Mouse (Mus musculus) hindbrain, embryonic 13.5 days (tissue): ENCODE measurements around the gene Ppp5c. TPM values are rescaled to one million over a fixed set of nuclear protein-coding genes. Genes with fewer than 3 reads are reported as not detected.

Experiments used
- ATAC-seq: fragments of 200-750 bp; cut with Nextera tagmentation; 2 replicates; pipeline ENCODE4 v1.8.0; 2017; ENCODE audit warnings: moderate TSS enrichment; ENCODE audit not compliant: low FRiP score
- H3K27ac ChIP-seq: fragments of 300-500 bp; sonication (generic); 2 replicates; pipeline ENCODE4 v1.5.1; 2015; ENCODE audit warnings: inconsistent platforms, mild to moderate bottlenecking, moderate library complexity
- H3K27me3 ChIP-seq: fragments of 300-500 bp; sonication (generic); 2 replicates; pipeline ENCODE4 v1.6.1; 2015; ENCODE audit warnings: mild to moderate bottlenecking, inconsistent platforms
- H3K36me3 ChIP-seq: fragments of 300-500 bp; sonication (generic); 2 replicates; pipeline ENCODE4 v1.6.1; 2015; ENCODE audit warnings: mild to moderate bottlenecking, inconsistent platforms
- H3K4me1 ChIP-seq: fragments of 300-500 bp; sonication (generic); replicated peaks from 2 replicates; pipeline ENCODE4 v1.6.1; 2015; ENCODE audit warnings: inconsistent platforms
- H3K4me2 ChIP-seq: fragments of 300-500 bp; sonication (generic); 2 replicates; pipeline ENCODE4 v1.6.1; 2015; ENCODE audit warnings: inconsistent platforms, mild to moderate bottlenecking, moderate library complexity
- H3K4me3 ChIP-seq: fragments of 300-500 bp; sonication (generic); 2 replicates; pipeline ENCODE4 v1.5.1; 2015; ENCODE audit warnings: mild to moderate bottlenecking, inconsistent platforms
- H3K9ac ChIP-seq: fragments of 300-500 bp; sonication (generic); 2 replicates; pipeline ENCODE4 v1.6.1; 2015; ENCODE audit warnings: mild to moderate bottlenecking, inconsistent platforms
- H3K9me3 ChIP-seq: fragments of 300-500 bp; sonication (generic); 2 replicates; pipeline ENCODE4 v1.6.1; 2016; ENCODE audit warnings: inconsistent platforms
- WGBS: fragments of 180-500 bp; shearing (Covaris S2); methylation state at CpG from one replicate; pipeline ENCODE4 v1.1.7; 2015; 5-methylcytosine and 5-hydroxymethylcytosine counted together
- polyA plus RNA-seq: library from polyadenylated mRNA; unstranded; fragments of >200 nt; fragmentation: Nextera tagmentation; extraction: Ambion mirVana; gene quantifications from 2 replicates; pipeline ENCODE4 v1.2.1, GENCODE M21; 2015

Ppp5c gene
- polyA plus RNA-seq, 1 experiment from 2014 or later = 109 TPM

DNA sequence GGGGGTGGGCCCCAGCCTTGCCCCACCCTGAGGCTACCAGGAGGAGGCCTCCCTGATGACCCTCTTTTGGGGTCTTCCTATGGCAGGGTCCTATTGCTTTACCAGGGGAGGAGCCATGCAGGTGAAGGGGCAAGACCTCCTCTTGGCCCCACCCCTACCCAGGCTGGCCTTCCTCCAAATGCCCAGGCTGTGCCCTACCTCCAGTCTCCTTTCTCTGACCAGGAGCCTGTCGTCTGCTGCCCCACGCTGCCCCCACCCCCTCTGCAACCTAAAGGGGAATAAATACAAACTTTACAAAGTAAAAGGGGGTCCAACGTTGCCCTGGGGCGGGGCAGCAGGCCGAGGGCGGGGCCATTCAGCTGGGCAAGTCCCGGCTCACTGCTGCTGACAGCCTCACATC lies 23.0 kb downstream of the Ppp5c start:
- no peak overlapping the region; the same call in 1 of the 2 replicates for H3K27ac ChIP-seq
- H3K9ac ChIP-seq = no peak overlapping the region
- 91% methylated on average over 7 of the region's 7 CpGs for WGBS
- peaks cover 62% of the 10 kb centered on the region for H3K36me3 ChIP-seq
- H3K4me2 ChIP-seq = no peak overlapping the region
- H3K27me3 ChIP-seq = no peaks in the 10 kb centered on the region
- H3K9me3 ChIP-seq = no peaks in the 10 kb centered on the region
- no peak overlapping the region for H3K4me3 ChIP-seq
- ATAC-seq = no peak
- peaks cover 4% of the 10 kb centered on the region; the same call in 1 of the 2 replicates for H3K4me1 ChIP-seq

DNA sequence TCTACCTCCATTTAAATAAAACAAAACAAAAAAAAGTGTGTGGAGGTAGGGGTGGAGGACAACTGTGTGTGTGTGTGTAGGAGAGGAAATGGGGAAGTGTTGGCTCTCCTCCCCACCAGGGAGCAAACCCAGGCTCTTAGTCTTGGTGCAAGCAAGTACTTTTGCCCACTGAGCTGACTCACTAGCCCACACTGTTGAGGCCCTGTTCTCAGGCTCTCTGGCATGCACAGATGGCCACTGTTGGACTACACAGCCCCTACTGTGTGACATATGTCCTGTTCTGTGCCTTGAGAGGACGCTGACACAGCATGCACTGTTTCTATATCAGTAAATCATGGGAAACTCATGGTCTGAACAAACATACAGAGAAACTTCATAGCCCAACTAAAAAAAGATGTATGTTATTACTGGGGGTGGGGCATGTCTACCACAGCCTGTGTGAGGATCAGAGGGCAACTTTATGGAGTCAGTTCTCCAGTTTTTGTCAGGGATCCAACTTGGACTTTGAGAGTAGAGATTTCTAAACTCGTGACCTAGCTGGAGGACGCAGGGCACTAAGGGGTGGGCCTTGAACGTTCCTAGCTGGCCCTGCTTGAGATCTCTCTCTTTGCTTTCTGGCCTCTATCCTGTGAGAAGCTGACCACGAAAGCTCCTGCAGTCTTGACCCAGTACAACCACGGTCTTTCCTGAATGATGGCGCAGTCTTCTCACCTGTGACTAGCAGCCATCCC lies 24.3 kb downstream of the Ppp5c start:
- ATAC-seq = no peak
- Histone ChIP-seq H3K27ac (no peak overlapping the region; the same call in 1 of the 2 replicates), H3K4me1 (peaks cover 5% of the 10 kb centered on the region), H3K9me3 (no peaks in the 10 kb centered on the region), H3K27me3 (no peaks in the 10 kb centered on the region), H3K4me2 (no peak overlapping the region), H3K36me3 (peaks cover 49% of the 10 kb centered on the region), H3K9ac (peak overlapping the region; percentile 24; the same call in 1 of the 2 replicates), H3K4me3 (no peak overlapping the region)
- 81% methylated on average over 7 of the region's 7 CpGs for WGBS

DNA sequence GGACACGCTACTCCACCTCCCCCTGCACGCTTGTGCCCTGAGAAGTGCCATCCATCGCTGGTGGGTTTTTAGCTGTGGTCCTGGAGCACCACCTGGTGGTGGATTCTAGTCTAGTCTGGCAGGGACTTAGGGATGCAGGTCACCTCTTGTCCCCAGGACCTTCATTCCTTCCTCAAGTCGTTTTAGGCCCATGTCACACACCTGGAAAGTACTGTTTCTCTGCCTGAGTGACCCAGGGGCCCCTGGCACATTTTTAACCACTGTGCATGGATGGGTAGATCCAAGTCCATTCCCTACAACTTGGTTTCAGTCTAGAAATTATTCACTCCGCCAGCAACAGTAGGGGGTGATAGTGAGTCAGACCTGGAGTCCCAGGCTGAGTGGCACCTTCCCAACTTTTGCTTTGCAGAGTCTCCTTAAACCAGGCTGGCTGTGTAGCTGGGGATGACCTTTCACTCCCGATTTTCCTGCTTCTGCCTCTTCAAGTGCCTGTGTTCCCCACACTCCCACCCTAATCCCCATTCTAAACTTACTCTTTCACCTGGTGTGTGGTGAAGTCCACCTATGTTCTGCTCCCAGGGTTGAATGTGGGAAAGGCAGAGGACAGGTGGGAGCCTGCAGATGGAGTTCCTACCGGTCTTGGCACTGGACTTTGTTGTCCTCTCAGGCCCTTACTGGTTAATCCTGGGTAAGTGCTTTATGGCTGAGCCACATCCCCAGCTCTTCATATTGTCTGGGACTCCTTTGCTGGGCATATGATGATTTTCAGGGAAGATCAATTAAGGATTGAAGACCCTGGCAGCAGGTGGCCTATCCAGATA lies 25.1 kb downstream of the Ppp5c start:
- 12% methylated on average over 7 of the region's 7 CpGs for WGBS
- no peaks in the 10 kb centered on the region for H3K9me3 ChIP-seq

DNA sequence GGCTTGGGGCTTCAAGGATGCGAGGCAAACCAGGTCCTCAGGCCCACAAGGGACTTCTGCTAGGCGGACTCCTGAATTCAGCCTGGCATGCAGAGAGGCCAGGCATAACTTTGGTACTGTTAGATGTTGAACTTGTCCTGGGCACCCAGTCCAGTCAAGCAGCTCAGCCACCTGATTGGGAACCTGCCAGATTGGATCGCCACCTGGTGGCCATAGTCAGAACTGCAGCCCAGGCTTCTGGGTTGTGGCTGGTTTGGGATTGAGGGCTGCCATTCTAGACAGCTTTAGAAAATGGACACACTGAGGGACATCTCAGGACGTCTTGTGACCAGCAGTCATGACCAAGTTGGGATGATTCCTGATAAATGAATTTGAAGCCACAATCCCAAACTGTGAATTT lies 28.1 kb downstream of the Ppp5c start:
- Histone ChIP-seq H3K36me3 (peaks cover 12% of the 10 kb centered on the region), H3K9ac (no peak overlapping the region), H3K4me3 (no peak overlapping the region), H3K9me3 (no peaks in the 10 kb centered on the region), H3K4me1 (peaks cover 27% of the 10 kb centered on the region), H3K27me3 (peaks cover 4% of the 10 kb centered on the region; the same call in 1 of the 2 replicates), H3K4me2 (no peak overlapping the region), H3K27ac (no peak overlapping the region)
- no peak for ATAC-seq
- 26% methylated on average over 4 of the region's 4 CpGs for WGBS

More for the DNA sequence above, 25.1 kb downstream of the Ppp5c start:
- Histone ChIP-seq H3K36me3 (peaks cover 41% of the 10 kb centered on the region), H3K27ac (no peak overlapping the region; the same call in 1 of the 2 replicates), H3K4me2 (no peak overlapping the region), H3K4me1 (peaks cover 12% of the 10 kb centered on the region), H3K27me3 (no peaks in the 10 kb centered on the region), H3K4me3 (no peak overlapping the region), H3K9ac (no peak overlapping the region)
- peak; percentile 71 for ATAC-seq

DNA sequence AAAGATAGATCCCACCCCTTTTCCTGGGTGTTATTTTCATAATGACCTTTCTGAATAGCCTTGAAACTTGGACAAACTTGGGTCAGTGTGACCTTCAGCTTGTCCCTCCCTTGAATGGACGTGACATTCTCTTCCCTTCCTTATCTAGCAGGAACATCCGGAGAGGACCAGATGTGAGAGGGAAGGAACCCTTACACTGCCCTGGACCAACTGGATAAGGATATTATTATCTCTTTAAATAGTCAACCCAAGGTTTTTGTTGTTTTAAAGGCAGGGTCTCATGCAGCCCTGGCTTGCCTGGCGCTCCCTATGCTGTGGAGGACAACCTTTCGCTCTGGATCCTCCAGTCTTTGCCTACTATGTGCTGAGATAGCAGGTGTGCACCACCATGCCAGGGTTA lies 28.5 kb downstream of the Ppp5c start:
- Histone ChIP-seq H3K9ac (no peak overlapping the region), H3K4me1 (peaks cover 31% of the 10 kb centered on the region), H3K27ac (no peak overlapping the region), H3K36me3 (peaks cover 8% of the 10 kb centered on the region), H3K4me3 (no peak overlapping the region), H3K4me2 (no peak overlapping the region), H3K9me3 (no peaks in the 10 kb centered on the region), H3K27me3 (peaks cover 8% of the 10 kb centered on the region; the same call in 1 of the 2 replicates)
- no peak for ATAC-seq
- WGBS = 75% methylated on average over 4 of the region's 4 CpGs

DNA sequence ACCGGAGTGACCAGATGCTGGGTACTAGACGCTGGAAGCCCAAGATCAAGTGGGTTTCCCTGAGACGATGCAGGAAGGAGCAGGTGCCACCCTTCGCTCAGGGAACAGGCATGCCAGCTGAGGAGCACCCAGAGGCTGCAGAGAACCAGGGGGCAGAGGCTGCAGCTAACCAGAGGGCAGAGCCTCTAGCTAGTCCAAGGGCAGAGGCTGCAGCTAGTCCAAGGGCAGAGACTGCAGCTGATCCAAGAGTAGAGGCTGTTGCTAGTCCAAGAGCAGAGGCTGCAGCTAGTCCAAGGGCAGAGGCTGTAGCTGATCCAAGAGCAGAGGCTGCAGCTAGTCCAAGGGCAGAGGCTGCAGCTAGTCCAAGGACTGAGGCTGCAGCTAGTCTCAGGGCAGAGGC lies 32.4 kb downstream of the Ppp5c start:
- Histone ChIP-seq H3K4me2 (peak overlapping the region; percentile 50), H3K4me1 (peaks cover 54% of the 10 kb centered on the region), H3K4me3 (peak overlapping the region; percentile 41), H3K27ac (no peak overlapping the region), H3K27me3 (peaks cover 13% of the 10 kb centered on the region), H3K36me3 (no peaks in the 10 kb centered on the region), H3K9ac (peak overlapping the region; percentile 67), H3K9me3 (no peaks in the 10 kb centered on the region)
- no peak for ATAC-seq
- 88% methylated on average over 4 of the region's 4 CpGs for WGBS

DNA sequence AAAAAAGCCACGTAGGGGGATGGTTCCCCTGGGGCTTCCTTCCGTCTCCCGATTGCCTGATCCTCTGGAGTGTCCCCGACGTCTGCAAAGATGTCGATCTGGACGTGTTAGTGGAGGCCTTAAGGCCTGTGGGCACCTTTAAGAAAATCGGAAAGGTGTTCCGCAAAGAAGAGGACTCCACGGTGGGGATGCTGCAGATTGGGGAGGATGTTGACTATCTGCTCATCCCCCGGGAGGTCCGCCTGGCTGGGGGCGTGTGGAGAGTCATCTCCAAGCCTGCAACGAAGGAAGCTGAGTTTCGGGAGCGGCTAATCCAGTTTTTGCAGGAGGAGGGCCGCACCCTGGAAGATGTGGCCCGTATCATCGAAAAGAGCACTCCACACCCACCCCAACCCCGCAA lies 33.3 kb downstream of the Ppp5c start:
- ATAC-seq = no peak
- WGBS = 16% methylated on average over 20 of the region's 20 CpGs
- Histone ChIP-seq H3K9ac (peak overlapping the region; percentile 67), H3K4me2 (peak overlapping the region; percentile 50), H3K27me3 (peaks cover 13% of the 10 kb centered on the region), H3K9me3 (no peaks in the 10 kb centered on the region), H3K4me1 (peaks cover 59% of the 10 kb centered on the region), H3K27ac (peak overlapping the region; percentile 71; the same call in 1 of the 2 replicates), H3K4me3 (peak overlapping the region; percentile 41), H3K36me3 (no peaks in the 10 kb centered on the region)

DNA sequence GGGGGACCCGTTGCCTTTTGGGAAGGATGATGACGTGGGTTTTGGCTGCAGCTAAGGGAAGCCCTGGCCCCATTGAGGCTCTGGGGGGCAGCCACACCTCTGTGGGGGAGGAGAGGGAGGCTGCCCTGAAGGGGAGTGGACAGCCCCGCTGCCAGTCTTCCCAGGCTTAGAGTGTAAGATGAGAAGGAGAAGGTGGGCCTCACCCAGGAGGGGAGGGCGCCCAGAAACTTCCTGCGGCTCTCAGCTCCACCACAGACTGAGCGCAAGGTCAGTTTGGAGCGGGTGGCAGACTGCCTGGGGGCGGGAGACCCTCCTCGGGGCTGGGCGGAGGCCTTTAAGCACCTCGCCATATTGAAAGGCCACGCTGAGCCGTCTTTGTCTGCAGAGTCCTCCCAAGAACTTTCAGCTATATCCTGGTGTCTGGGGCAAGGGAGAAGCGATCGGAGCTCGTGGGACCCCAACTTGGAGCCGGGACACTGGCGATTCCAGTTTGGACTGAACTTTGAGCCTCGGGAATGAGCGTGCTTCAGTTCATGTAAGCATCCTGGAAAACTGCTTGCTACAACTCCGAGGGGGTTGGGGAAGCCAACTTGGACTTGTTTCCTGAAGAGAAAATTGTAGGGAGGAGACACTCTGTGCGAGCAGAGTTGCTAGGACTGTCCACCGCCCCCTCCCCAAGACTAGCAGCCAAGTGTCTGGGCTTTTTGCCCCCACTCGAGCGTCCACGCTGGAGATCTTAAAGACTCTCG lies 33.9 kb downstream of the Ppp5c start:
- peak; percentile 48 for ATAC-seq

DNA sequence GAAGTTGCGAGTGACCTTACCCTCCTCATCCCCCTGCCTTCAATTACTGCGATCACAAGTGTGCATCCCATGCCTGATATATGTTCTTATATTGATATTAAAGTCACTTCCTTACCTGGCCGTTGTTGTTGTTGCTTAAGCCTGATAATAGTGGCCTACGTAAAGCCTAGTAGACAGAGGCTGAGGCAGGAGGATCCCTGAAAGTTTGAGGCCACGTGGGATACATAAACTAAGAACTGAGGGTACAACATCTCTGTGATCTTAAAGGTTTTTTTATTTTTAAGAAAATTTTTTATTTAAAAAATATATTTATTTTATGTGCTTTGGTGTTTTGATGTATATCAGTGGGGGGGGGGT lies 35.3 kb downstream of the Ppp5c start, which contains the start of gene Ccdc8:
Gene Ccdc8 (plus strand): TSS at position 258 of the 357 bp plus-strand sequence.
- H3K4me1 ChIP-seq = peaks cover 63% of the 10 kb centered on the region
- WGBS = 95% methylated on average over 5 of the region's 5 CpGs

More for the DNA sequence above, 33.9 kb downstream of the Ppp5c start:
- Histone ChIP-seq H3K9ac (peak overlapping the region; percentile 67), H3K27me3 (peaks cover 13% of the 10 kb centered on the region), H3K9me3 (no peaks in the 10 kb centered on the region), H3K36me3 (no peaks in the 10 kb centered on the region), H3K4me2 (peak overlapping the region; percentile 50), H3K4me3 (peak overlapping the region; percentile 41), H3K4me1 (peaks cover 59% of the 10 kb centered on the region), H3K27ac (peak overlapping the region; percentile 71)
- WGBS = 7% methylated on average over 27 of the region's 27 CpGs

DNA sequence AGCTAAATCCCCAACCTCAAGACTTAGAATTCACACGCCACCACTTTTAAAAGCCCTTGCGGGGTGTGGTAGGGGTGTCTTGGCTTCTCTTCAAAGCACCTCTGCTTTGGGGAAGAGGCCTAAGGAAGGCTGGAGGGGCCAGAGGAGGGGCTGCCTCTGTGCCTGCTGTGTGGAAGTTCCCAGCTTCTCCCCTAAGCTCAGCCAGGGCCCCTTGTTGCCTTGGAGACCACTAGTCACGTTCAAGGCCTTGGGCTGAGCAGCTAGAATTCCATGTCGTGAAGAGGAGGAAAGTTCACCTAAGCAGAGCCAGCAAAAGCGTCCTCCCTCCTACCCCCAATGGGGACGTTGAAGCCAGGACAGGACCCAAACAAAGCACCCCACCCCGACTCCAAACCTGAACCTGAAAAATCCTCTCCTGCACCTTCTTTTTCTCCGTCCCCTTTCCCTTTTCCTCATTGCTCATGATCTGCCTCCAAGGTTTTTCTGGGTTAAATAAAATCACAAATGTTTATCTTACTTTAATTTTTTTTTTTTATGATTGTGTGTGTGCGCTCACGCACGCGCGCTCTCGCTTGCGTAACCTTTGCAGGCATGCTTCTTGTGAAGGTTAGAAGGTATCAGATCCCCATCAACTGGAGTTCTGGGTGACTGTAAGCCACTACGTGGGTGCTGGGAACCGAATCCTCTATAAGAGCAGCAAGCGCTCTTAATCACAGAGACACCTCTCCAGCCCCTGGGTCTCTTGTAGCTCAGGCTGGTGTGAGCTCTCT lies 35.9 kb downstream of the Ppp5c start:
- WGBS = 55% methylated on average over 18 of the region's 18 CpGs
- no peaks in the 10 kb centered on the region for H3K9me3 ChIP-seq
- ATAC-seq = peak; percentile 37; the same call in 1 of the 2 replicates
- H3K9ac ChIP-seq = 0 out of 2 replicates have a peak overlapping the region, but pooled peaks have one; percentile 19
- H3K27me3 ChIP-seq = peaks cover 13% of the 10 kb centered on the region
- H3K27ac ChIP-seq = peak overlapping the region; percentile 76
- H3K4me1 ChIP-seq = peaks cover 69% of the 10 kb centered on the region
- H3K4me2 ChIP-seq = no peak overlapping the region
- no peak overlapping the region for H3K4me3 ChIP-seq
- H3K36me3 ChIP-seq = no peaks in the 10 kb centered on the region

More for the DNA sequence above, 35.3 kb downstream of the Ppp5c start, which contains the start of gene Ccdc8:
- peak within 1 kb of the TSS; percentile 50 for H3K4me2 ChIP-seq
- peak within 1 kb of the TSS; percentile 67; the same call in 1 of the 2 replicates for H3K9ac ChIP-seq
- peak within 1 kb of the TSS; percentile 76 for H3K27ac ChIP-seq
- H3K36me3 ChIP-seq = no peaks in the 10 kb centered on the region
- ATAC-seq = no peak
- H3K27me3 ChIP-seq = peaks cover 13% of the 10 kb centered on the region
- peak within 1 kb of the TSS; percentile 41; the same call in 1 of the 2 replicates for H3K4me3 ChIP-seq
- H3K9me3 ChIP-seq = no peaks in the 10 kb centered on the region
